Mouse (Mus musculus): ENCODE results near the gene Tnfrsf9. TPM values are rescaled to one million over a fixed set of nuclear protein-coding genes. Genes with fewer than 3 reads are reported as not detected.

Gene Tnfrsf9
- total and polyA plus RNA-seq, 3 experiments: 0.14 TPM; not detected in 2

GRCm38 (mm10) chr4:150980153-150980552, 65.8 kb downstream of the Tnfrsf9 start:
- Histone ChIP-seq H3K4me3 (ENCODE audit: control insufficient read depth in 1 of 2, insufficient read depth in 1 of 2, low read depth in 2 of 2, low read length in 2 of 2) (no peak overlapping the region), H3K9ac (ENCODE audit: control insufficient read depth, low read depth, low read length, poor library complexity, severe bottlenecking) (no peak overlapping the region), H3K9me3 (replicated peaks; ENCODE audit: insufficient read depth, low read length) (no peaks in the 10 kb centered on the region), H3K79me2 (ENCODE audit: control insufficient read depth, insufficient read depth, low read length, poor library complexity) (no peaks in the 10 kb centered on the region), H3K36me3 (ENCODE audit: control insufficient read depth in 1 of 2, insufficient read depth in 2 of 2, low read length in 2 of 2) (no peaks in the 10 kb centered on the region), H3K27ac (ENCODE audit: control insufficient read depth, low read depth, low read length) (no peak overlapping the region), H3K4me1 (ENCODE audit: control insufficient read depth in 1 of 2, insufficient read depth in 2 of 2, low read length in 2 of 2) (no peaks in the 10 kb centered on the region), H3K27me3 (ENCODE audit: control insufficient read depth in 1 of 2, insufficient read depth in 2 of 2, low read length in 2 of 2) (no peaks in the 10 kb centered on the region; a peak in 2 of 4 replicates)
- DNase-seq (ENCODE audit: low read depth, low spot score): no peak
- TF ChIP-seq CHD2 (IDR thresholded peaks at IDR 0.05; ENCODE audit: low read length): no peak
- no peak for TF ChIP-seq NELFE (IDR thresholded peaks at IDR 0.05; ENCODE audit: low read depth, low read length)
- TF ChIP-seq ZC3H11A (IDR thresholded peaks at IDR 0.05; ENCODE audit: low read depth, low read length): no peak

DNA sequence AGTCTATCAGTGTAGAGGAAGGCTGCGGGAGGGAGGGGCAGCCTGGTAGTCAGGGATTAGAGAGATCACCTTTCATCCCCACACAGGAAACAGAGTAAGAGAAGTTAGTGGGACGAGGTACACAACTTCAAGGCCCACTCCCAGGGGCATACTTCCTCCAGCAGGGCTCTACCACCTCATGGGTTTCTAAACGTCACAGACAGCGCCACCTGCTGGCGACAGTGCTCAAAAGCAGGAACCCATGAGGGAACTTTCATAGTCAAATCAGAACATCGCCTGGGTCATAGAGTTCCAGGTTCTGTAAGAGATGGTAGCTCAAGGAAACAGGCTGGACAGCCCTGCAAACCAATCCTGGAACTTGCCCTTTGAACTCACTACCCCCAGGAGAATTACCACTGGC, 75.8 kb downstream of the Tnfrsf9 start:
- DNase-seq (ENCODE audit: low read depth, low spot score): peak; percentile 57
- H3K79me2 ChIP-seq (ENCODE audit: control insufficient read depth, insufficient read depth, low read length, poor library complexity): no peaks in the 10 kb centered on the region
- TF ChIP-seq RAD21 (IDR thresholded peaks at IDR 0.05; ENCODE audit: low read depth, low read length) (peak; percentile 9), MEF2A (IDR thresholded peaks at IDR 0.05; ENCODE audit: extremely low read depth, insufficient replicate concordance, low read depth, low read length, poor library complexity, severe bottlenecking) (no peak), E2F4 (IDR thresholded peaks at IDR 0.05; ENCODE audit: borderline replicate concordance, low read depth, low read length) (no peak), SMC3 (IDR thresholded peaks at IDR 0.05; ENCODE audit: low read depth, low read length) (peak; percentile 32), MXI1 (IDR thresholded peaks at IDR 0.05; ENCODE audit: low read depth, low read length) (no peak), CTCF (IDR thresholded peaks at IDR 0.05 in 2 of 3, conservative IDR thresholded peaks at IDR 0.05 in 1 of 3; ENCODE audit: control insufficient read depth in 1 of 3, insufficient read depth in 1 of 3, low read depth in 2 of 3, low read length in 3 of 3, poor library complexity in 1 of 3, severe bottlenecking in 1 of 3) (peak; percentile 53 to 83 (median 59))
- H3K4me3 ChIP-seq (ENCODE audit: control insufficient read depth in 1 of 2, insufficient read depth in 1 of 2, low read depth in 2 of 2, low read length in 2 of 2): no peak overlapping the region
- H3K36me3 ChIP-seq (ENCODE audit: control insufficient read depth in 1 of 2, insufficient read depth in 2 of 2, low read length in 2 of 2): no peaks in the 10 kb centered on the region
- no peaks in the 10 kb centered on the region for H3K4me1 ChIP-seq (ENCODE audit: control insufficient read depth in 1 of 2, insufficient read depth in 2 of 2, low read length in 2 of 2)
- no peak overlapping the region for H3K9ac ChIP-seq (ENCODE audit: control insufficient read depth, low read depth, low read length, poor library complexity, severe bottlenecking)
- H3K27ac ChIP-seq (ENCODE audit: control insufficient read depth, low read depth, low read length): no peak overlapping the region
- H3K9me3 ChIP-seq (replicated peaks; ENCODE audit: insufficient read depth, low read length): no peaks in the 10 kb centered on the region
- H3K27me3 ChIP-seq (ENCODE audit: control insufficient read depth in 1 of 2, insufficient read depth in 2 of 2, low read length in 2 of 2): no peaks in the 10 kb centered on the region

Other genes with a start within 250 kb of the Tnfrsf9 start
- 2.1 and 2.3 TPM in 2 replicates for gene Errfi1, start 60.6 kb upstream of the Tnfrsf9 start, total RNA-seq (2012; rRNA removed)
- 1 to 10 TPM in 1 of 2 experiments, not detected in 1; 2.7 TPM for gene Errfi1, start 60.6 kb upstream of the Tnfrsf9 start, polyA plus RNA-seq (2012; ENCODE audit: insufficient read depth in 1 of 2, insufficient read length in 2 of 2, low read depth in 1 of 2, low replicate concordance in 2 of 2, missing spikeins in 1 of 2)
- 438 and 445 TPM in 2 replicates for gene Park7, start 125 bp upstream of the Tnfrsf9 start, total RNA-seq (2012; rRNA removed)
- 100 to 1,000 TPM in 1 of 2 experiments, not detected in 1; 480 TPM for gene Park7, start 125 bp upstream of the Tnfrsf9 start, polyA plus RNA-seq (2012; ENCODE audit: insufficient read depth in 1 of 2, insufficient read length in 2 of 2, low read depth in 1 of 2, low replicate concordance in 2 of 2, missing spikeins in 1 of 2)
- gene Uts2, start 82.5 kb downstream of the Tnfrsf9 start, total RNA-seq (2012; rRNA removed): not detected in 2 replicates
- gene Uts2, start 82.5 kb downstream of the Tnfrsf9 start, polyA plus RNA-seq (2012; ENCODE audit: insufficient read depth in 1 of 2, insufficient read length in 2 of 2, low read depth in 1 of 2, low replicate concordance in 2 of 2, missing spikeins in 1 of 2): not detected
- gene Per3, start 130.1 kb downstream of the Tnfrsf9 start, total RNA-seq (2012; rRNA removed): 3.0 and 3.1 TPM in 2 replicates
- 1 to 10 TPM in 1 of 2 experiments, not detected in 1; 4.5 TPM for gene Per3, start 130.1 kb downstream of the Tnfrsf9 start, polyA plus RNA-seq (2012; ENCODE audit: insufficient read depth in 1 of 2, insufficient read length in 2 of 2, low read depth in 1 of 2, low replicate concordance in 2 of 2, missing spikeins in 1 of 2)
- 52.3 and 61.4 TPM in 2 replicates for gene Vamp3, start 143.4 kb downstream of the Tnfrsf9 start, total RNA-seq (2012; rRNA removed)
- gene Vamp3, start 143.4 kb downstream of the Tnfrsf9 start, polyA plus RNA-seq (2012; ENCODE audit: insufficient read depth in 1 of 2, insufficient read length in 2 of 2, low read depth in 1 of 2, low replicate concordance in 2 of 2, missing spikeins in 1 of 2): 10 to 100 TPM in 1 of 2 experiments, not detected in 1; 58.4 TPM
- not detected in 2 replicates for gene Gm13090, start 175.0 kb downstream of the Tnfrsf9 start, total RNA-seq (2012; rRNA removed)
- not detected for gene Gm13090, start 175.0 kb downstream of the Tnfrsf9 start, polyA plus RNA-seq (2012; ENCODE audit: insufficient read depth in 1 of 2, insufficient read length in 2 of 2, low read depth in 1 of 2, low replicate concordance in 2 of 2, missing spikeins in 1 of 2)